Mouse (Mus musculus) kidney, adult 2 months (tissue): ENCODE measurements around the gene Pax6. TPM values are rescaled to one million over a fixed set of nuclear protein-coding genes. Genes with fewer than 3 reads are reported as not detected.

ENCODE experiments used
- DNase-seq: peaks from one replicate; pipeline ENCODE4 v3.0.0; 2021
- H3K27ac ChIP-seq: fragments of 200-500 bp; 2 replicates; pipeline ENCODE4 v1.5.1; 2012; ENCODE audit warnings: low read depth, low read length, control low read depth, inconsistent platforms; ENCODE audit not compliant: insufficient read depth
- H3K27me3 ChIP-seq: fragments of 200-500 bp; replicated peaks from 2 replicates; pipeline ENCODE4 v1.6.1; 2012; ENCODE audit warnings: mild to moderate bottlenecking, moderate library complexity, low read length, inconsistent platforms; ENCODE audit not compliant: control insufficient read depth, insufficient read depth
- H3K36me3 ChIP-seq: fragments of 200-500 bp; 2 replicates; pipeline ENCODE4 v1.6.1; 2012; ENCODE audit warnings: mild to moderate bottlenecking, moderate library complexity, low read length, inconsistent platforms; ENCODE audit not compliant: control insufficient read depth, insufficient read depth
- H3K4me1 ChIP-seq: fragments of 200-500 bp; 2 replicates; pipeline ENCODE4 v1.6.1; 2011; ENCODE audit warnings: low read length; ENCODE audit not compliant: control insufficient read depth, insufficient read depth
- H3K4me3 ChIP-seq: fragments of 200-500 bp; 2 replicates; pipeline ENCODE4 v1.5.1; 2011; ENCODE audit warnings: mild to moderate bottlenecking, low read depth, low read length, control low read depth; ENCODE audit not compliant: insufficient read depth
- CTCF ChIP-seq: fragments of 200-500 bp; conservative IDR thresholded peaks from 2 replicates; pipeline ENCODE4 v1.5.1; 2011; ENCODE audit warnings: low read depth, mild to moderate bottlenecking, control low read depth, low read length, moderate library complexity, mixed read lengths; ENCODE audit not compliant: insufficient read depth, insufficient read length
- POLR2A ChIP-seq: fragments of 200-500 bp; IDR thresholded peaks from one replicate; pipeline ENCODE4 v1.6.1; 2011; ENCODE audit warnings: low read depth, low read length, control low read depth
- WGBS: fragments of 180-500 bp; shearing (Covaris S2); methylation state at CpG from one replicate; pipeline ENCODE4 v1.1.7; 2018; 5-methylcytosine and 5-hydroxymethylcytosine counted together
- polyA plus RNA-seq: library from polyadenylated mRNA; depleted of rRNA; stranded (reverse); fragments of >200 nt; gene quantifications from 2 replicates; pipeline ENCODE4 v1.2.3, GENCODE M21; 2012

The Pax6 gene
- polyA plus RNA-seq, 1 experiment: not detected

GRCm38 (mm10) chr2:105671798-105672595 lies 3.3 kb downstream of the Pax6 start:
- Histone ChIP-seq H3K4me3 (no peak overlapping the region), H3K27ac (no peak overlapping the region), H3K36me3 (no peaks in the 10 kb centered on the region), H3K4me1 (peaks cover 8% of the 10 kb centered on the region; the same call in 1 of the 2 replicates), H3K27me3 (peaks cover 18% of the 10 kb centered on the region)
- WGBS: 8% methylated on average over 25 of the region's 25 CpGs
- no peak for DNase-seq
- TF ChIP-seq CTCF (no peak), POLR2A (no peak)

- Histone ChIP-seq H3K27me3 (peaks cover 20% of the 10 kb centered on the region), H3K4me1 (peaks cover 8% of the 10 kb centered on the region; the same call in 1 of the 2 replicates), H3K27ac (no peak overlapping the region), H3K36me3 (no peaks in the 10 kb centered on the region), H3K4me3 (no peak overlapping the region)
- 2% methylated on average over 16 of the region's 16 CpGs for WGBS
- DNase-seq: no peak
- TF ChIP-seq POLR2A: no peak
- TF ChIP-seq CTCF: no peak
Observed at GRCm38 (mm10) chr2:105672596-105672960, 3.9 kb downstream of the Pax6 start.

GRCm38 (mm10) chr2:105673054-105673453 lies 4.4 kb downstream of the Pax6 start:
- TF ChIP-seq POLR2A: no peak
- TF ChIP-seq CTCF: no peak
- H3K4me1 ChIP-seq: peaks cover 8% of the 10 kb centered on the region; the same call in 1 of the 2 replicates
- H3K36me3 ChIP-seq: no peaks in the 10 kb centered on the region
- no peak overlapping the region for H3K4me3 ChIP-seq
- H3K27me3 ChIP-seq: peaks cover 20% of the 10 kb centered on the region
- WGBS: 3% methylated on average over 6 of the region's 6 CpGs
- H3K27ac ChIP-seq: no peak overlapping the region
- no peak for DNase-seq

DNA sequence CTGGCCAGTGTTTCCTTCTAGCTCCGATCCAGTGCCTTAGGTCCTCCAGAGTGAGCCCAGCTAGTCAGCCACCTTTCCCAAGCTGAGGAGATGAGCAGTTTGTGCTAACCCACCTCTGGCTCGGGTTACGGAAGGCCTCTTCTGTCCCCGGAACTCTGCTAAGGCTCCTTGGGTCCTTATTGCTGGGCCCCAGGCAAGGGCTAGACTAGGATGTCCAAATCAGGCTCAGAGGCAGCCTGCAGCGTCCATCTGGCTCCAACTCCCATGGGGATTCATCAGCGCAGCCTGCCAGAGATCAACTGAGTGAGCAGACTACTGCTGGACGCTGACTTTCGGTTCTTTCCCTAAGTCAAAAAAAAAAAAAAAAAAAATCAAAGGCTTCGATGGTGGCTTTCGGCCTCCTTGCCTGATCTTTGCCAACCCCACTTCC lies 4.9 kb downstream of the Pax6 start:
- H3K36me3 ChIP-seq: no peaks in the 10 kb centered on the region
- H3K4me1 ChIP-seq: peaks cover 8% of the 10 kb centered on the region; the same call in 1 of the 2 replicates
- no peak overlapping the region for H3K27ac ChIP-seq
- TF ChIP-seq POLR2A (no peak), CTCF (no peak)
- DNase-seq: no peak
- 14% methylated on average over 10 of the region's 10 CpGs for WGBS
- H3K4me3 ChIP-seq: no peak overlapping the region
- H3K27me3 ChIP-seq: peaks cover 20% of the 10 kb centered on the region

DNA sequence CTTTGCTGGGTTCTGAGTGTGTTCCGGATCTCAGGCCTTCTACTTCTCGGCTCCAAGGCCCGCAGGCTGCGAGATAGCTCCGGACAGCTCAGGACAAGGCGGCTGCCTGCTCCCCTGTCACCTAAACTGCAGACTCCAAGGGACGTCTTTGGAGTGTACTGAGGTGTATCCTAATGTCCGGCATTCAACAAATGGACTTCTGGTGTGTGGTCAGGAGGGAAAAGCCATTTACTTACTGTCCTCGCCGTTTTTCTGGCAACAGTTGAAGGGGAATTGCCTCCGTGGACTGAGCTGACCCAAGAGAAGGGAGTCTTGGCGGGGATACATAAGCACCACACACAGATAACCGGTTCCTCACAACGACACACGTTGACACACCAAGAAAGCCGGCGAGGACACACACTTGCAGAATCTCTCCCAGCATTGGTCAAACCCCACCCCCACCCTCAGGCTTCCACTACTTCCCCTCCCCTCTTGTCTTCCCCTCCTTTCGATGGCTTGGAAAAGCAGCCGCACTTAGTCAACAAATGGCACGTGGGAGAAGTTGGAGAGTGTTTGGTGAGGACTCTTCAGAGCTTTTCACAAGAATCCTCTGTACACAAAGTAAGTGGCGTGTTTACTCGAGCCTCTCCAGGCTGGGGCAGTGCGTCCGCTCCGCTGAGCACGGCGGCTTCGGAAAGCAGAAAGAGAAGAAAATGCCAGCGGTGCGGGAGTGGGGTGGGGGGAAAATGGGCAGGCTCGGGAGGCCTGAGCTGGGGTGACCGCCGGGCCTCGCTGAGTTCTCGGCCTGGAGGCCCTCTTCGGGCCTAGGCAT lies 5.6 kb downstream of the Pax6 start:
- peaks cover 8% of the 10 kb centered on the region; the same call in 1 of the 2 replicates for H3K4me1 ChIP-seq
- no peak overlapping the region for H3K27ac ChIP-seq
- WGBS: 7% methylated on average over 36 of the region's 36 CpGs
- H3K36me3 ChIP-seq: no peaks in the 10 kb centered on the region
- peaks cover 15% of the 10 kb centered on the region for H3K27me3 ChIP-seq
- DNase-seq: no peak
- TF ChIP-seq POLR2A (no peak), CTCF (no peak)
- H3K4me3 ChIP-seq: no peak overlapping the region

- H3K4me3 ChIP-seq: peak overlapping the region; percentile 2; the same call in 1 of the 2 replicates
- no peak overlapping the region for H3K27ac ChIP-seq
- DNase-seq: peak; percentile 46
- H3K36me3 ChIP-seq: no peaks in the 10 kb centered on the region
- H3K27me3 ChIP-seq: peaks cover 15% of the 10 kb centered on the region
- TF ChIP-seq CTCF: no peak
- TF ChIP-seq POLR2A: no peak
- 4% methylated on average over 49 of the region's 49 CpGs for WGBS
- peaks cover 8% of the 10 kb centered on the region; the same call in 1 of the 2 replicates for H3K4me1 ChIP-seq
Observed at GRCm38 (mm10) chr2:105674875-105675729, 6.4 kb downstream of the Pax6 start.
